Mouse (Mus musculus) G1E (cell line): ENCODE measurements around the gene Scgb2b20. TPM values are rescaled to one million over a fixed set of nuclear protein-coding genes. Genes with fewer than 3 reads are reported as not detected.
"Not testable (repeated sequence)": the region's sequence is repeated elsewhere in the genome, so short reads cannot be mapped to it uniquely, and the experiment has no call there.

ENCODE experiments used
- ATAC-seq: 2 replicates; pipeline ENCODE4 v1.8.0; 2016; ENCODE audit warnings: mild to moderate bottlenecking; ENCODE audit not compliant: insufficient number of reproducible peaks, poor library complexity, low FRiP score, severe bottlenecking; ENCODE audit errors: extremely low read depth
- DNase-seq: peaks from one replicate; pipeline ENCODE4 v3.0.0; 2012; ENCODE audit warnings: low spot score
- H3K27me3 ChIP-seq: 2 replicates; pipeline ENCODE4 v1.6.1; 2012; ENCODE audit warnings: mild to moderate bottlenecking, low read length, inconsistent platforms; ENCODE audit not compliant: insufficient read depth
- H3K36me3 ChIP-seq: replicated peaks from 2 replicates; pipeline ENCODE3; 2012; ENCODE audit warnings: mild to moderate bottlenecking, inconsistent platforms
- H3K4me1 ChIP-seq: 2 replicates; pipeline ENCODE4 v1.6.1; 2012; ENCODE audit warnings: low read depth, low read length, inconsistent platforms, mixed read lengths; ENCODE audit not compliant: insufficient read depth
- H3K4me3 ChIP-seq: 2 replicates; pipeline ENCODE4 v1.5.1; 2012; ENCODE audit warnings: low read depth, mild to moderate bottlenecking, inconsistent platforms, low read length, moderate library complexity, mixed read lengths
- H3K9me3 ChIP-seq: replicated peaks from 2 replicates; pipeline ENCODE4 v1.6.1; 2012; ENCODE audit warnings: inconsistent platforms
- CTCF ChIP-seq: IDR thresholded peaks from 2 replicates; pipeline ENCODE4 v1.5.1; 2012; ENCODE audit warnings: low read depth, low read length, inconsistent platforms, mixed read lengths
- GATA1 ChIP-seq: IDR thresholded peaks from 2 replicates; pipeline ENCODE4 v1.6.1; 2012; ENCODE audit warnings: borderline replicate concordance, low read length, inconsistent platforms, mixed read lengths
- GATA2 ChIP-seq: IDR thresholded peaks from 2 replicates; pipeline ENCODE4 v1.6.1; 2012; ENCODE audit warnings: low read depth, low read length, inconsistent platforms, borderline replicate concordance
- POLR2AphosphoS5 ChIP-seq: IDR thresholded peaks from 2 replicates; pipeline ENCODE4 v1.6.1; 2012; ENCODE audit warnings: low read depth, low read length, inconsistent platforms; ENCODE audit not compliant: insufficient replicate concordance
- TAL1 ChIP-seq: conservative IDR thresholded peaks from 2 replicates; pipeline ENCODE4 v1.6.1; 2012; ENCODE audit warnings: low read depth, low read length, inconsistent platforms, mixed read lengths
- polyA plus RNA-seq: library from polyadenylated mRNA; stranded (reverse); fragments of >175 nt; gene quantifications from 2 replicates; pipeline ENCODE4 v1.2.3, GENCODE M21; 2012
- total RNA-seq, 2 experiments: library from RNA; stranded (forward) in 1 of 2; stranded (reverse) in 1 of 2; fragments of 200-1000 nt in 1 of 2; fragments of >200 nt in 1 of 2; fragmentation: Nextera tagmentation in 1 of 2; gene quantifications; 2 replicates each; pipeline ENCODE4 v1.2.3; 2014 to 2017

Scgb2b20 gene
- not detected in 2 replicates for total RNA-seq (2014; fragmentation: Nextera tagmentation)
- total RNA-seq (2017) = not detected in 2 replicates
- polyA plus RNA-seq = not detected in 2 replicates

GRCm38 (mm10) chr7:33366222-33366621 lies at the start of gene Scgb2b20:
Scgb2b20 (minus strand) TSS chr7:33366322.
- not testable (repeated sequence) for H3K9me3 ChIP-seq, H3K27me3 ChIP-seq, H3K4me3 ChIP-seq, H3K36me3 ChIP-seq, H3K4me1 ChIP-seq, DNase-seq, ATAC-seq

- H3K4me3 ChIP-seq, H3K27me3 ChIP-seq, H3K36me3 ChIP-seq, H3K9me3 ChIP-seq, DNase-seq, H3K4me1 ChIP-seq, ATAC-seq: not testable (repeated sequence)
Observed at GRCm38 (mm10) chr7:33409681-33410080, 43.6 kb upstream of the Scgb2b20 start.

GRCm38 (mm10) chr7:33401650-33402049 lies 35.5 kb upstream of the Scgb2b20 start:
- H3K36me3 ChIP-seq = no peaks in the 10 kb centered on the region
- H3K4me1 ChIP-seq = no peaks in the 10 kb centered on the region
- H3K9me3 ChIP-seq = peaks cover 20% of the 10 kb centered on the region
- ATAC-seq = no peak
- no peak overlapping the region for H3K4me3 ChIP-seq
- DNase-seq = no peak
- H3K27me3 ChIP-seq = no peaks in the 10 kb centered on the region
- TF ChIP-seq GATA2 = no peak
- TF ChIP-seq POLR2AphosphoS5 = no peak
- TF ChIP-seq GATA1 = no peak
- TF ChIP-seq CTCF = no peak
- TF ChIP-seq TAL1 = no peak

GRCm38 (mm10) chr7:33399749-33400148 lies 33.6 kb upstream of the Scgb2b20 start:
- not testable (repeated sequence) for DNase-seq, ATAC-seq, H3K36me3 ChIP-seq, H3K4me1 ChIP-seq, H3K4me3 ChIP-seq, H3K27me3 ChIP-seq
- H3K9me3 ChIP-seq = peaks cover 20% of the 10 kb centered on the region

GRCm38 (mm10) chr7:33372934-33373333 lies 6.8 kb upstream of the Scgb2b20 start, which contains the start of gene Scgb1b20:
Scgb1b20 (plus strand) TSS chr7:33373234.
- not testable (repeated sequence) for H3K4me1 ChIP-seq, H3K27me3 ChIP-seq, ATAC-seq, H3K4me3 ChIP-seq, H3K36me3 ChIP-seq, DNase-seq, H3K9me3 ChIP-seq

Other genes starting within 250 kb of the Scgb2b20 start
- gene Scgb2b18, start 192.5 kb downstream of the Scgb2b20 start, total RNA-seq (2014; fragmentation: Nextera tagmentation) = not detected in 2 replicates
- not detected in 2 replicates for gene Scgb2b18, start 192.5 kb downstream of the Scgb2b20 start, total RNA-seq (2017)
- not detected in 2 replicates for gene Scgb2b18, start 192.5 kb downstream of the Scgb2b20 start, polyA plus RNA-seq
- not detected in 2 replicates for gene Scgb1b18, start 180.8 kb downstream of the Scgb2b20 start, total RNA-seq (2014; fragmentation: Nextera tagmentation)
- not detected in 2 replicates for gene Scgb1b18, start 180.8 kb downstream of the Scgb2b20 start, total RNA-seq (2017)
- not detected in 2 replicates for gene Scgb1b18, start 180.8 kb downstream of the Scgb2b20 start, polyA plus RNA-seq
- not detected in 2 replicates for gene Scgb2b19, start 86.0 kb downstream of the Scgb2b20 start, total RNA-seq (2014; fragmentation: Nextera tagmentation)
- not detected in 2 replicates for gene Scgb2b19, start 86.0 kb downstream of the Scgb2b20 start, total RNA-seq (2017)
- gene Scgb2b19, start 86.0 kb downstream of the Scgb2b20 start, polyA plus RNA-seq = not detected in 2 replicates
- gene Scgb1b19, start 79.0 kb downstream of the Scgb2b20 start, total RNA-seq (2014; fragmentation: Nextera tagmentation) = not detected in 2 replicates
- gene Scgb1b19, start 79.0 kb downstream of the Scgb2b20 start, total RNA-seq (2017) = not detected in 2 replicates
- not detected in 2 replicates for gene Scgb1b19, start 79.0 kb downstream of the Scgb2b20 start, polyA plus RNA-seq
- not detected in 2 replicates for gene Scgb1b20, start 6.9 kb upstream of the Scgb2b20 start, total RNA-seq (2014; fragmentation: Nextera tagmentation)
- gene Scgb1b20, start 6.9 kb upstream of the Scgb2b20 start, total RNA-seq (2017) = not detected in 2 replicates
- not detected in 2 replicates for gene Scgb1b20, start 6.9 kb upstream of the Scgb2b20 start, polyA plus RNA-seq
- not detected in 2 replicates for gene Scgb2b21, start 154.1 kb upstream of the Scgb2b20 start, total RNA-seq (2014; fragmentation: Nextera tagmentation)
- gene Scgb2b21, start 154.1 kb upstream of the Scgb2b20 start, total RNA-seq (2017) = 0.60 TPM in 1 of 2 replicates, not detected in the other
- not detected in 2 replicates for gene Scgb2b21, start 154.1 kb upstream of the Scgb2b20 start, polyA plus RNA-seq